Mouse (Mus musculus) liver, embryonic 13.5 days (tissue): ENCODE results near the gene Aif1l. TPM values are rescaled to one million over a fixed set of nuclear protein-coding genes. Genes with fewer than 3 reads are reported as not detected.

Experiments used
- ATAC-seq: fragments of 200-750 bp; cut with Nextera tagmentation; 2 replicates; pipeline ENCODE4 v1.8.0; 2017; ENCODE audit warnings: low read depth, mild to moderate bottlenecking, moderate number of reproducible peaks, moderate library complexity
- DNase-seq: peaks from one replicate; pipeline ENCODE4 v3.0.0; 2022
- H3K27ac ChIP-seq: fragments of 300-500 bp; sonication (generic); 2 replicates; pipeline ENCODE4 v1.5.1; 2015; ENCODE audit warnings: moderate library complexity, mild to moderate bottlenecking, inconsistent platforms
- H3K27me3 ChIP-seq: fragments of 300-500 bp; sonication (generic); 2 replicates; pipeline ENCODE4 v1.6.1; 2015; ENCODE audit warnings: mild to moderate bottlenecking, inconsistent platforms
- H3K36me3 ChIP-seq: fragments of 300-500 bp; sonication (generic); 2 replicates; pipeline ENCODE4 v1.6.1; 2015; ENCODE audit warnings: mild to moderate bottlenecking, inconsistent platforms
- H3K4me1 ChIP-seq: fragments of 300-500 bp; sonication (generic); replicated peaks from 2 replicates; pipeline ENCODE4 v1.6.1; 2015; ENCODE audit warnings: inconsistent platforms
- H3K4me2 ChIP-seq: fragments of 300-500 bp; sonication (generic); 2 replicates; pipeline ENCODE4 v1.6.1; 2015; ENCODE audit warnings: inconsistent platforms, mild to moderate bottlenecking, moderate library complexity
- H3K4me3 ChIP-seq: fragments of 300-500 bp; sonication (generic); replicated peaks from 2 replicates; pipeline ENCODE4 v1.5.1; 2015; ENCODE audit warnings: mild to moderate bottlenecking, inconsistent platforms
- H3K9ac ChIP-seq: fragments of 300-500 bp; sonication (generic); 2 replicates; pipeline ENCODE4 v1.6.1; 2015; ENCODE audit warnings: mild to moderate bottlenecking, inconsistent platforms
- H3K9me3 ChIP-seq: fragments of 300-500 bp; sonication (generic); replicated peaks from 2 replicates; pipeline ENCODE4 v1.6.1; 2016; ENCODE audit warnings: inconsistent platforms
- WGBS: fragments of 180-500 bp; shearing (Covaris S2); methylation state at CpG from one replicate; pipeline ENCODE4 v1.1.7; 2015; ENCODE audit not compliant: insufficient replicate concordance; 5-methylcytosine and 5-hydroxymethylcytosine counted together
- polyA plus RNA-seq: library from polyadenylated mRNA; unstranded; fragments of >200 nt; fragmentation: Nextera tagmentation; extraction: Ambion mirVana; gene quantifications from 2 replicates; pipeline ENCODE4 v1.2.1, GENCODE M21; 2015

Gene Aif1l
- polyA plus RNA-seq, 1 experiment from 2014 or later: 3.5 TPM

DNA sequence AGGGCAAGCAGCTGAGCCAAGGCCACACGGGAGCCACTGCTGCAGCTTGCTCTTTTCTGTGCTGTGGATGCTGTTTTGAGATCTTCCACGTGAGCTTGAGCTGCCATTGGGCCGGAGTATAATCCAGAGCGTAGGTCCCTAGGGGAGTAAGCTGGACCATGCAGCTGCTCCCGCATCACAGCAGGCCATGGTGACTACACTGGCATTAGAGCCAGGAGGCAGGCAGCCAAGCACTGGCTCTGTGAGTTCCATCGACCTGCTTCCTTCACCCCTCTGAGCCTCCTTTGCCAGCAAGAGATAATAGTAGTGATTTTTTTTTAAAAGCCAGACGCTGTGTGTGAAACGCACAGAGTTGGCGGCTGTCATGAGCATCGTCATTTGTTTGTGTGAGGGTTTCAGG is 2.3 kb downstream of the Aif1l start:
- H3K27ac ChIP-seq: no peak overlapping the region
- ATAC-seq (no peak), DNase-seq (no peak)
- no peaks in the 10 kb centered on the region for H3K36me3 ChIP-seq
- no peaks in the 10 kb centered on the region for H3K9me3 ChIP-seq
- peaks cover 13% of the 10 kb centered on the region for H3K4me1 ChIP-seq
- 74% methylated on average over 10 of the region's 10 CpGs for WGBS
- H3K4me2 ChIP-seq: no peak overlapping the region
- H3K9ac ChIP-seq: no peak overlapping the region
- no peak overlapping the region for H3K4me3 ChIP-seq
- peaks cover 55% of the 10 kb centered on the region for H3K27me3 ChIP-seq

DNA sequence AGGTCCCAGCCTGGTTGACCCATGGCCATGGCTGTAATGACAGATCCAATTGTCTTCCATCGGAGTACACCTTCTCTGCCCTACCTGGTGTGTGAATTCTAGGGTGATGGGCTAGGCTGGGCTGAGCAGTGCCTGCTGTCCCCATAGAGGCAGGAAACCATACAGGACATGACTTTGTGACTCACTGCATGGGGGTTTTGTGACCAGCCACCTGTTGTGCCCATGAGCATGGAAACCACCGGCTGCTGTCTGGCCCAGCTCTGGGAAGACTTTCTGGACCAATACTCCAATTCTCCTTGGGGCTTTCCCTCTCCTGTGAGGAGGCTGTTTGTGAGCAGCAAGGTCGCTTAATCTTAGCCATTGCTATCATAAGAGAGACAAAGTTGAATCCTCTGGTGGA is 2.8 kb downstream of the Aif1l start:
- no peak overlapping the region for H3K27ac ChIP-seq
- H3K9me3 ChIP-seq: no peaks in the 10 kb centered on the region
- H3K4me3 ChIP-seq: no peak overlapping the region
- no peak overlapping the region for H3K9ac ChIP-seq
- H3K27me3 ChIP-seq: peaks cover 55% of the 10 kb centered on the region
- WGBS: 68% methylated on average over 3 of the region's 3 CpGs
- no peak overlapping the region for H3K4me2 ChIP-seq
- no peaks in the 10 kb centered on the region for H3K36me3 ChIP-seq
- ATAC-seq (no peak), DNase-seq (no peak)
- H3K4me1 ChIP-seq: peaks cover 13% of the 10 kb centered on the region

DNA sequence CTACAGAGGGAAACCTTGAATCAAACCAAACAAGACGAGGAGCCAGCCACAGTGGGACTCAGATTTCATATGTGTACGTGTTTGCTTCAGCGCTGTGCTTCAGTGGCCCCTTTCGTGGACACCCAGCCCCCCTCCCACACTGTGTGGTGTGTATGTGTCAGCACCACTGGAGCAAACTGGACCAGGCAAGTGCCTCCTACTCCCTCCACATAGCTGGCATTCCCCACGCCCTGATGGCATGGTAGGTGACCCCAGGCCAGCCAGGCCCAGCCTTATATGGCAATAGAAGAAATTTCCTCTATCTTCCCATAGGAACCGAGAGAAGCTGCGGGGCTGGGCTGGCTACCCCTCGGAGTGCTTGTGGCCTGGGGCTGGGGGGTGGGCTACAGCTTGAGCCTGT is 3.7 kb downstream of the Aif1l start:
- DNase-seq: no peak
- Histone ChIP-seq H3K27ac (no peak overlapping the region), H3K36me3 (no peaks in the 10 kb centered on the region), H3K9me3 (no peaks in the 10 kb centered on the region), H3K4me3 (no peak overlapping the region), H3K9ac (no peak overlapping the region), H3K4me1 (peaks cover 13% of the 10 kb centered on the region), H3K4me2 (no peak overlapping the region), H3K27me3 (peaks cover 46% of the 10 kb centered on the region)
- no peak for ATAC-seq
- WGBS: 66% methylated on average over 8 of the region's 8 CpGs

DNA sequence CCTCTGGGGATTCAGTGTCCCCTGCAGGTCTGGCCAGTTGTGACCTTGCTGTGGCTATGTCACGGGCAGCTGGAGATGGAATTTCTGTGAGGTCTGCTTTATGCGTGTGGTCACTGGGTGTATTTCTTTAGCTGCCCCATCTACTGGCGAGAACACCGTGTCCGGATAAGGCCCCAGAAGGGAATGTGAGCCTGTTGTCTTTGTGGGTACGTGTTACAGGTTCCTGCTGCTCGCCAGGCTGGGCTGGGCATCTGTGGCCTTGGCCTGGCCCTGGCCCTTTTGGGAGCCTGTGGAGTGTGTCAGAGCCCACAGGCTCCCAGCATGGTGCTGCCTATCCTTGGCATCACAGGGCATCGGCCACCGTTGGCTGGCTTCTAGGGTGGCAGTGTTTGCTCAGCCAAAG is 4.8 kb downstream of the Aif1l start:
- Histone ChIP-seq H3K9ac (no peak overlapping the region), H3K4me3 (no peak overlapping the region), H3K27ac (no peak overlapping the region), H3K9me3 (no peaks in the 10 kb centered on the region), H3K36me3 (no peaks in the 10 kb centered on the region), H3K4me2 (no peak overlapping the region), H3K4me1 (peaks cover 13% of the 10 kb centered on the region), H3K27me3 (peaks cover 35% of the 10 kb centered on the region)
- DNase-seq (no peak), ATAC-seq (no peak)
- 78% methylated on average over 9 of the region's 9 CpGs for WGBS

DNA sequence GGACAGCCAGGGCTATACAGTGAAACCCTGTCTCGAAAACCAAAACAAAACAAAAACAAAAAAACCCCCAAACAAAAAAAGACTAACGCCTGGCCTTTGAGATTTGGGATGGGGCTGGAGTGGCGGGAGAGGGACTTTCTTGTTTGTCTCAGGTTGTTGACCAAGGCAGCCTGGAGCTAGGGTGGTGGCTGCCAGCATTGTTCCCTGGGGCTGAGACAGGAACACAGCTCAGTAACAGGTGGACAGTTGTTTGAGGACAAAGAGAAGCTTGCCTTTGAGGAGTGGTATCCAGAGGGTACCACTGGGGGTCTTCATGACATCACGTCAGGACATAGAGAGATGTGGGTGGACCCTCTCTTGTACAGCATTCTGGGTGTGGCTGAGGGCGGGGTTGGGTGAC is 5.7 kb downstream of the Aif1l start:
- 49% methylated on average over 5 of the region's 5 CpGs for WGBS
- Histone ChIP-seq H3K4me1 (peaks cover 8% of the 10 kb centered on the region), H3K4me3 (no peak overlapping the region), H3K4me2 (no peak overlapping the region), H3K27me3 (peaks cover 26% of the 10 kb centered on the region), H3K9ac (no peak overlapping the region), H3K36me3 (no peaks in the 10 kb centered on the region), H3K27ac (no peak overlapping the region), H3K9me3 (no peaks in the 10 kb centered on the region)
- DNase-seq (no peak), ATAC-seq (no peak)

DNA sequence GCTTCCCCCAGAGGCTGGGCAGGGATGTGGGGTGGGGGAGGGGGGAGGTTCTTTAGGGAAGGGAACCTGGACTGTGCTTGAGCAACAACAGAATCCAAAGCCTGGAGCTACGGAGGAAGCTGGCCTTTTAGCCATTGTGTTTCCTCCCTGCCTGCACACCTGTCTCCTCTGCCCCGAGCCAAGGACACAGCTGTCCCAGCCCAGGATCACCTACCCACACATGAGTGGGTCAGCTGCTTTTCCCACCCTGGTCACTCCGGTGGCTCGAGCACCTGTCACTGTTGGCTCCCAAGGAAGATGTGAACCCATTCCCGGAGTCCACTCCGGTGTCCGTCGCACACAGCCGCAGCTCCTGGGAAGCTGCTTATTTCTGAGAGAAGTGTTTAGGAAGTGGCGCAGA is 7.3 kb downstream of the Aif1l start:
- Histone ChIP-seq H3K27me3 (peaks cover 10% of the 10 kb centered on the region), H3K27ac (no peak overlapping the region), H3K4me3 (no peak overlapping the region), H3K9ac (no peak overlapping the region), H3K4me1 (0 out of 2 replicates have a peak, but pooled peaks cover 4% of the 10 kb centered on the region), H3K4me2 (no peak overlapping the region), H3K9me3 (no peaks in the 10 kb centered on the region), H3K36me3 (no peaks in the 10 kb centered on the region)
- WGBS: 82% methylated on average over 10 of the region's 10 CpGs
- DNase-seq (no peak), ATAC-seq (no peak)

DNA sequence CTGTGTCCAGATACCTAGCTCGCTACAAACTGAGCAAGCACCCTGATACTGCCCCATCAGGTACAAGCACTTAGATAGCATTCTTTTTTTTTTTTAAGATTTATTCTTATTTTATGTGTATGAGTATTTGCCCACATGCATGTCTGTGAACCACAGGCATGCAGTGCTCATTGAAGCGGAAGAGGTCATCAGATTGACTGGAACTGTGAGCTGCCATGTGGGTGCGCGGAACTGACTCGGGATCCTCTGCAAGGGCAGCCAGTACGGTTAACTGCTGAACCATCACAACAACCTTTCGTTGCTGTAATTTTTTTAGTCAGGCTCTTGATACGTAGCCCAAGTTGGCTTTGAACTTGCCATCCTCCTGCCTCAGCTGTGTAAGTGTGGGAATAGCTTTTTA is 11.0 kb downstream of the Aif1l start:
- no peak overlapping the region for H3K4me2 ChIP-seq
- ATAC-seq (no peak), DNase-seq (no peak)
- H3K4me3 ChIP-seq: no peak overlapping the region
- H3K27me3 ChIP-seq: no peaks in the 10 kb centered on the region
- H3K9me3 ChIP-seq: no peaks in the 10 kb centered on the region
- no peaks in the 10 kb centered on the region for H3K36me3 ChIP-seq
- no peak overlapping the region for H3K27ac ChIP-seq
- H3K4me1 ChIP-seq: 0 out of 2 replicates have a peak, but pooled peaks cover 4% of the 10 kb centered on the region
- 81% methylated on average over 8 of the region's 8 CpGs for WGBS
- H3K9ac ChIP-seq: no peak overlapping the region

DNA sequence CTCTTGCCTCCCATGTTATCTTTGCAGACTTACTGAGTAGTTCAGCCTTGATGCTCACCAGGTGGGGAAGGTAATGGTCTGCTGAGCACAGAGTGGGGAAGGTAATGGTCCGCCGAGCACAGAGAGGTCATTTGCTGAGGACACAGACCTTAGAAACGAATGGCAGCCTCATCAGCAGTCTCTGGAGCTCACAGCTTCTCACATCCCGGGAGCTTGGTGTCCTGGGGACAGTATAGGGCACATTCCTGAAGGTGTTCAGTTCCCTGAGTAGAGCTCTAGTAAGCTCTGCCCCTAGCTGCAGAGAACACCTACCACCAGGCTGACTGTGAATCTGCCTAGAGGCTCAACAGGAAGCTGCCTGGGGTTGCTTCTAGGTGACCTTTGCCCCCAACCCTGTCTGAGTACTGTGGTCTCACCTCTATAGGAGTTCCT is 11.9 kb downstream of the Aif1l start:
- Histone ChIP-seq H3K4me2 (no peak overlapping the region), H3K9me3 (no peaks in the 10 kb centered on the region), H3K4me3 (no peak overlapping the region), H3K27ac (no peak overlapping the region), H3K4me1 (0 out of 2 replicates have a peak, but pooled peaks cover 4% of the 10 kb centered on the region), H3K27me3 (no peaks in the 10 kb centered on the region), H3K36me3 (no peaks in the 10 kb centered on the region), H3K9ac (no peak overlapping the region)
- no peak for DNase-seq
- no peak for ATAC-seq
- WGBS: 58% methylated on average over 4 of the region's 4 CpGs

DNA sequence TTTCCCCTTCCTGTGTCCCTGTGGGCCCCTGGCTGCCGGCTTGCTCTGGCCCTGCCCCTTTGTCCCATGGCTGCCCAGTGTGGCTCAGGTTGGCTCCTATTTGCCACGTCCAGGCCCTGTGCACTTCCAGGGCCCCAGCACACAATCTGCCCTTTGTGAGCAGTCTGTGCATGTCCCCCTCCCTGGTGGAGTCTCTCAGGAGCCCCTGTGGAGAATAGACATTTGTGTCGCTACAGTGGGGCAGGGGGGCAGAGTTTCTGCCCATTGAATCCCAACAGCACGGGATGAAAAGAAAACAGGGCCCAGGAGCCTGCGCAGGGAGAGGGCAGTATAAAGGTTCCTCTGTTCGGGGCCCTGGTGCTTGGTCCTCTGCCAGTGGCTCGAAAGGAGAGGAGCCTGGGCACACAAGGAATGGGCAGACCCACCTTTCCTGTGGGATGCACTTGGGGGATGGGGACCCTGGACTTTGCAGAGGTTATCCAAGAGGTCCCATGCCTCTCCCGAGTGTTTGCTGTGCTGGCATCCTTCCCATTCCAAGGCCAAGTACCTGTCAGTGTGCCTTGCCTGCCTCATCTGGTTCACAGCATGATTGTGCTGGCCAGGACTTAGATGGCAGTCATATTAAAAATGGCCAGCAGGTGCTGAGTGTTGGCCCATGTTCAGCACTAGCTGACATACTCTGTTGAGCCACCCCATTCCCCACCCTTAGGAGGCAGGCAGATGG is 12.7 kb downstream of the Aif1l start:
- H3K4me1 ChIP-seq: 0 out of 2 replicates have a peak, but pooled peaks cover 4% of the 10 kb centered on the region
- no peaks in the 10 kb centered on the region for H3K27me3 ChIP-seq
- no peaks in the 10 kb centered on the region for H3K36me3 ChIP-seq
- H3K4me2 ChIP-seq: no peak overlapping the region
- DNase-seq: no peak
- no peaks in the 10 kb centered on the region for H3K9me3 ChIP-seq
- WGBS: 61% methylated on average over 8 of the region's 8 CpGs
- H3K4me3 ChIP-seq: no peak overlapping the region
- ATAC-seq: no peak
- H3K9ac ChIP-seq: no peak overlapping the region
- no peak overlapping the region for H3K27ac ChIP-seq

DNA sequence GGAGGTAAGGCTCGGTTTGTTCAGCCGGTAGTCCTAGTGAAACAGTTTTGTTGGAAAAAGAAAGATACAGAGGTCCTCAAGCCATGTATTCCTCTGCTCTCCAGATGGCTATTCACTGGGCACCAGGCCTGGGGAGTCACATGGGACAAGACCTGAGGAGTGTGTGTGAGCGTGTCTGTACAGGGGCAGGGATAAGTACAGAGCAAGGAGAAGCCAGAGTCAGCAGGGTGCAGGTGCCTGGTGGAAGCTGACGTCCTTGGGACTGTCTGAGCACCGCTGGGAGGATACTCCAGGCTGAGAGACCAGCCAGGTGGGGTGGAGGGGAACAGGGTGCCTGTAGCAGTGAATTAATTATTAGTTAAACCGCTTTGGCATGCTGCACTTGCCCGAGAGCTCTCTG is 13.6 kb downstream of the Aif1l start:
- DNase-seq (no peak), ATAC-seq (no peak)
- H3K4me1 ChIP-seq: 0 out of 2 replicates have a peak, but pooled peaks cover 4% of the 10 kb centered on the region
- WGBS: 78% methylated on average over 7 of the region's 7 CpGs
- no peak overlapping the region for H3K4me2 ChIP-seq
- H3K9ac ChIP-seq: no peak overlapping the region
- no peaks in the 10 kb centered on the region for H3K9me3 ChIP-seq
- H3K4me3 ChIP-seq: no peak overlapping the region
- no peaks in the 10 kb centered on the region for H3K36me3 ChIP-seq
- H3K27me3 ChIP-seq: no peaks in the 10 kb centered on the region
- no peak overlapping the region for H3K27ac ChIP-seq

DNA sequence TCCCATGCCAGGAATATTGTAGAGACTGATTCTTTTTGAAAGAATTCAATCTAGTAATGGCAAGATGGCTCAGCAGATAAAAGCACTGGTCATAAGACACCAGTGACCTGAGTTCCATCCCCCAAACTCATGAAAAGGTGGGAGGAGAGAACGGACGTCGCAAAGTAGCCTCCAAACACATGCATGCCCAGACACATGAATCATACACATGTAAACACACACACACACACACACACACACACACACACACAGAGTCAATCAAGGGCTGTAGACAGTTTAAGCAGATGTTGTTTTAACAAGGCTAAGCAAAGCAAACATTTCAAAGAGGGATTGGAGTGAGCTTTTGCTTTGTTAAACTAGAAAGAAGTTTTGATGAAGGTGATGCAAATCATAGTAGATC is 14.3 kb downstream of the Aif1l start:
- Histone ChIP-seq H3K9me3 (no peaks in the 10 kb centered on the region), H3K4me1 (0 out of 2 replicates have a peak, but pooled peaks cover 4% of the 10 kb centered on the region), H3K4me3 (no peak overlapping the region), H3K4me2 (no peak overlapping the region), H3K9ac (no peak overlapping the region), H3K27me3 (no peaks in the 10 kb centered on the region), H3K27ac (no peak overlapping the region), H3K36me3 (no peaks in the 10 kb centered on the region)
- WGBS: 84% methylated on average over 3 of the region's 3 CpGs
- ATAC-seq: no peak
- no peak for DNase-seq

DNA sequence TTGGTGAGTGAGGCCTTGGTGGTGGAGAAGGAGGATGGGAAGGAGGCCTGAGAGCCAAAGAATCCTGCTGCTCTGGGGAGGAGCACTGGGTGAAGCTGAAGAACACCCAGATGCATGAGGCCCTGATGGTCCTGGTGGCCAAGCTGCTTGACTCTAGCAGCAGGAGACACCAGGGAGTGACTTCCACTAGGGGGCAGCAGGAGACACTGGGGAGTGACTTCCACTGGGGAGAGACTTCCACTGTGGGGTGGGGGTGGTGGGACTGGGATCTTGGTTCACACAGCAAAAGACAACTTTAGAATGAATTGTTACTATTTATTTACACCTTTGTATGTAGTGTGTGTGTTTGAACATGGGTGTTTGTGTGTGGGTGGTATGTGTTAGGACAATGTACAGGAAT is 15.2 kb downstream of the Aif1l start:
- H3K4me3 ChIP-seq: no peak overlapping the region
- DNase-seq: peak; percentile 42
- no peak overlapping the region for H3K27ac ChIP-seq

More for the DNA sequence above, 15.2 kb downstream of the Aif1l start:
- H3K4me2 ChIP-seq: no peak overlapping the region
- ATAC-seq: no peak
- no peaks in the 10 kb centered on the region for H3K36me3 ChIP-seq
- no peak overlapping the region for H3K9ac ChIP-seq
- H3K27me3 ChIP-seq: no peaks in the 10 kb centered on the region
- H3K4me1 ChIP-seq: 0 out of 2 replicates have a peak, but pooled peaks cover 4% of the 10 kb centered on the region
- no peaks in the 10 kb centered on the region for H3K9me3 ChIP-seq
